Mouse (Mus musculus): ENCODE measurements around the gene Irf2bpl.

DNA sequence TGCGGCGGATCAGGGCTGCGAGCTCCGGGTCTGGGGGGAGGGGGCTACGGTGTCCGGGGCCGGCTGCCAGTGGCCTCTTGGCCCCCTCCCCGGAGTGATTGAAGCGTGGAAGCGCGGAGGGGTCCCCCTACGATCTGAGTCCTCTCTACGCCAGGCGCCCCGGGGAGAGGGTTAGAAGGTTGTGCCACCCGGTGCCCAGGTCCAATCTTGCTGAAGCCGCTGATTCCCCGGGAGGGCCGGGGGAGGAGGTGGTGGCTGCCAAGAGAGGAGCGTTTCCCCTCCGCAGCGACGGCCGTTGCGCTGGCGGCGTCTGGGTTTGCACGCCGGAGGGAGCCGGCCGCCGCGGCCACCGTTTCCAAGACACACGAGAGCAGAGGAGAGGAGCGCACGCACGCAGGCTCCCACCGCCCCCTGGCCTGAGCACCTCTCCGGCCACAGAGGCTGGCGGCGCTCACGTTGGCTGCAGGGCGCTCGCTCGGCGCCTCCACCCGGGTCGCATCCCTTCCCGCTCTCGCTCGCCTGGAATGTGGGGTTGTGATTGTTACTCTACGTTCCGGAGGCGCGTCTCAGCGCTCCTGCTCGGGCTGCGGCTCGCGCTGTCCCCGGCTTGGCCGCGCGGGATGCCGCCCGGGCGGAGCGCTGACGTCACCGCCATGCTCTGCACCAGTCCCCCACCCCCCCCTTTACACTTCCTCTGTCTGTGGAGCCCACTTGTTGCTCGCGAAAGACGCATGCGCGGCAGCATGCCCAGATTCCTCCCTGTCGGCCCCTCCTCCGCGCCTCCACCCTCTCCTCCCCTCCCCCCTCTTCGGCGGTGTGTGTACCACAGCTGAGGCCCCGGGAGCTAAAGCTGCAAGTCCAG, at the start of gene Irf2bpl:
- peak in 1 of 2 experiments; percentile 67; a peak in 2 of 4 replicates for TF ChIP-seq EP300 (IDR thresholded peaks at IDR 0.05; ENCODE audit: low read depth in 1 of 2, low read length in 2 of 2)
- TF ChIP-seq CTCF (IDR thresholded peaks at IDR 0.05 in 2 of 3, conservative IDR thresholded peaks at IDR 0.05 in 1 of 3; ENCODE audit: control insufficient read depth in 1 of 3, insufficient read depth in 1 of 3, low read depth in 2 of 3, low read length in 3 of 3, poor library complexity in 1 of 3, severe bottlenecking in 1 of 3), result no peak
- TF ChIP-seq ZC3H11A (IDR thresholded peaks at IDR 0.05; ENCODE audit: low read depth, low read length), result no peak
- no peak for TF ChIP-seq BHLHE40 (IDR thresholded peaks at IDR 0.05; ENCODE audit: borderline replicate concordance, low read depth, low read length)
- no peak for TF ChIP-seq USF2 (IDR thresholded peaks at IDR 0.05; ENCODE audit: borderline replicate concordance in 1 of 2, insufficient read depth in 1 of 2, low read depth in 1 of 2, low read length in 2 of 2)
- no peak for TF ChIP-seq USF1 (IDR thresholded peaks at IDR 0.05; ENCODE audit: low read depth, low read length)
- peak; percentile 74 for TF ChIP-seq CHD2 (IDR thresholded peaks at IDR 0.05; ENCODE audit: low read length)
- 0 out of 2 replicates have a peak, but pooled peaks have one; percentile 27 for TF ChIP-seq MEF2A (IDR thresholded peaks at IDR 0.05; ENCODE audit: extremely low read depth, insufficient replicate concordance, low read depth, low read length, poor library complexity, severe bottlenecking)
- peak; percentile 59; the same call in 1 of the 2 replicates for TF ChIP-seq TCF12 (IDR thresholded peaks at IDR 0.05; ENCODE audit: low read depth, low read length)
- no peak for TF ChIP-seq ZNF384 (IDR thresholded peaks at IDR 0.05; ENCODE audit: low read depth, low read length)
- peak; percentile 83; the same call in 1 of the 2 replicates for TF ChIP-seq POLR2AphosphoS2 (IDR thresholded peaks at IDR 0.05; ENCODE audit: low read length)

Measured in MEL (cell line).